Mouse (Mus musculus) adrenal gland, adult 2 months (tissue): ENCODE measurements around the gene Dcakd. TPM values are rescaled to one million over a fixed set of nuclear protein-coding genes. Genes with fewer than 3 reads are reported as not detected.
"Not testable (repeated sequence)": the region's sequence is repeated elsewhere in the genome, so short reads cannot be mapped to it uniquely, and the experiment has no call there.

Source experiments
- DNase-seq: peaks from one replicate; pipeline ENCODE4 v3.0.0; 2021
- polyA plus RNA-seq: library from polyadenylated mRNA; depleted of rRNA; stranded (reverse); fragments of >200 nt; gene quantifications from 2 replicates; pipeline ENCODE4 v1.2.3, GENCODE M21; 2012
- total RNA-seq, 2 experiments: library from RNA; stranded (reverse); gene quantifications; 2 replicates each; pipeline ENCODE4 v1.2.3; 2021

The Dcakd gene
- total and polyA plus RNA-seq, 3 experiments = 62.8 to 185 (median 79.5) TPM

DNA sequence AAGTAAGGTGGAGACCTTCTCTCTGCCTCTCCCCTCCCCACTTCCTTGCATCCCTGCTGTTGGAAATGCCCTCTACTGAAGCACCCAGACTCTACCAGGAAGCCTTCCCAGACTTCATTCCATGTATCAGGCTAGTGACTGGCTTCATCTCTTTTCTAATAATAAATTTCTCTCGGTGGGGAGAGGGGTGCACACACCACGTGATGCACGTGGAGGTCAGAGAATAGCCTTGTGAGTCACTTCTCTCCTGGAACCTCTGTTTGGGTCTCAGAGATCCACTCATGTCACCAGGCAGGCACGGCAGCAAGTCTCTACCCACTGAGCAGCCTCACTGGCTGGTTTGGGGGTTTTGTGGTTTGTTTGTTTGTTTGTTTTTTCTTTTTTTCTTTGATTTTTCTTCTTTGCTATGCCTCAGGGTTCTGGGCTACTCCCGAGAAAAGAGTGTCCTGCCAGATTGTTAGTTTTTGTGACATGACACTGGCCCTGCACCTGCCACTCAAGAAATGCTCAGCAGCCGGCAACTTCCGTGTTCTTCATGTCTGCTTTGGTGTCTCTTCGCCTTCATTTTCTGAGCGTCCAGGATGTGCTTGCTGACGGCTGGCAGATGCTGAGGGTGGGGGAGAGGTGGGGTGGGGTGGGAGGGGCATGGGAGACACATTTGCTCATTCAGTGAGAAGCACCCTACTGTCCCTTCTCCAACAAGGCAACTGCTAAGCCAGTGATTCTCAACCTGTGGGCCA, 46.8 kb downstream of the Dcakd start:
- DNase-seq = peak; percentile 73

DNA sequence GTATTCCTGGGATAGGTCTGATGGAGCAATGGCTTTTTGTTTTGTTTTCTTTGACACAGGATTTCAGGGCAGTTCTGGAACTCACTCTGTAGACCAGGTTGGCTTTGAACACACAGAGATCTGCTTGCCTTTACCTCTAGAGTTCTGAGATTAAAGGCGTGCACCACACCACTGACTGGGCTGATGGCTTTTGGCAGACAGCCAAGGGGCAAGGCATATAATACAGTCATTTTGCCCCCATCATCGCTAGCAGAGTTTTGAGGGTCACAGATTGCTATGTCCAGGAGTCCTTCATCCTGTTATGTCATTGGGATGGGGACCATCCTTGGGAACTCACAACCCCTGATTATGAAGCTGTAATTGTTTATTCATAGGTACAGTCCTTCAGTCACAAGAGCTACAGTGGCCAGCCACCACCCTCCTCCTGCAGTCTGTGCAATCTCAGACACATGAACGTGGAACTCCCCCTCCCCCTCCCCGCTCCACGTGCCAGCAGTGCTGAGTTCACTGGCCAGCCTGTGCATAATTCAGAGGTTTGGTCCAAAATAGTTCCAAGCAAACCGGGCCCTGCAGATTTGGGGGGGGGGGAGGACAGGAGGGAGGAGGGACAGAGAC, 50.0 kb downstream of the Dcakd start:
- DNase-seq = no peak

DNA sequence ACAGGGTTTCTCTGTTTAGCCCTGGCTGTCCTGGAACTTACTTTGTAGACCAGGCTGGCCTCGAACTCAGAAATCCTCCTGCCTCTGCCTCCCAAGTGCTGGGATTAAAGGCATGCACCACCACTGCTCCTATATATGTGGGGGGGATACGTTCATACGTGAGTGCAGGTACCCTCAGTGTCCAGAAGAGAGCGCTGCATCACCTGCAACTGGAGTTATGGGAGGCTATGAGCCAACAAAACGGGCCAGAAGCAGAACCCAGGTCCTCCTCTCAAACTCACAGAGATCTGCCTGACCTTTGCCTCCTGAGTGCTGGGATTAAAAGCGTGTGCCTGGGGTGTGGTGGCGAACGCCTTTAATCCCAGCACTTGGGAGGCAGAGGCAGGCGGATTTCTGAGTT, 52.2 kb downstream of the Dcakd start:
- DNase-seq = not testable (repeated sequence)

DNA sequence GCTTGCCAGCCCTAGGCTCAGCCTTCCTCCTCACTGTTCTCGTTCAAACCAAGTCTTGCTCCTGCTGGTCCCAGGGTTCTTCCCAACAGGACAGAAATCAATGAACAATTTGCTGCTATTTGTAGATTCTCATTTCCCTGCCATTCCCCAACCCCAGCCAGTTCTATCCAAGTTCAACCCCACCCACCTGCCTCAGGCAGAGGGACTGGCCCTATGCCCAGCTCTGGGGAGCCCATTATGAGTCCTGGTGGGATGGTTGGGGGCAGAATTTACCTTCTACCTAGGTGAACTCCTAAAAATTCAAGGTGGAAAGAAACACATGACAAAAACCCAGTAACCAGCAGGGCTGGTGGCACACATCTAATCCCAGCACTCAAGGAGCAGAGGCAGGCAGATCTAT, 55.8 kb downstream of the Dcakd start:
- DNase-seq = no peak

DNA sequence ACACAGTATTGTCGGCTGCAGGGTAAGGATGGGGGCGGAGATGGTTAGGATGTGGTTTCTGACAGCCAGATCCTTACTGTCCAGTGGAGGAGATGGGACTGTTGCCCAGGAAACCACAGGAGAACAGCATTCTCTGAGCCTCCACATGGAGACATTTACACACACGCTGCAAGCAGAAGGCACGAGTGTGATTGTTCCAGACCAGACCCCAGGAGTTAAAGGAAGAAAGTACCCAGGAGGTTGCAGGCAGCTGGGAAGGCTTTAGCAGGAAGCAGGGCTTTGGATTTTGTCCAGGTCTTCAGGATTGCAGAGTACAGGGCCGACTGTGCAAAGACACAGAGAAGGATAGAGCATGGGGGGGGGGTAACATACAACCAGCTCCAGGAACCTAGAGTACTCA, 56.5 kb downstream of the Dcakd start:
- DNase-seq = no peak

DNA sequence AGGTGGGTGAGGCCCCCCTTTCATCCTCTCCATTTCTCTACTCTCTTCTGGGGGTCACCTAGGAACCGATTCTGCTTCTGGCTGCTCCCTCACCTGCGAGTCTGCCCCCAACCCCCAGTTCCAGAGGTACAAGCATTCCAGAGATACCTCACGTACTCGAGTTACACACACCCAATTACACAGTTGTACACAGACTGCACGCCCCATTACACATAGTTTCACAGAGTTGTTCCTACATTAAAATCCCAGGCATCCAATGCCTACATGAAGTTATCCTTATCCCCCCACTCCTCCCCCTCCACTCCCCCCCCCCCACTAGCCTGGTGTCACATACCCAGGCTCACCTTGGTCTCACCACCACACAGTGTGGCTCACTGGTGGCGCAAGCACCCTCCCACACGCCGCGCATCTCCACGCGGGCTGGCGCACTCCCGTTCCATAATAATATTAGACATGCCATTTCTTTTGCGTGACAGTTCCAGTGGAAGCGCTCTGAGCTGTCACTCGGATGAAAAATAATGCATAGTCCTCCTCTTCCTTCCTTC, 63.5 kb downstream of the Dcakd start:
- DNase-seq = no peak

DNA sequence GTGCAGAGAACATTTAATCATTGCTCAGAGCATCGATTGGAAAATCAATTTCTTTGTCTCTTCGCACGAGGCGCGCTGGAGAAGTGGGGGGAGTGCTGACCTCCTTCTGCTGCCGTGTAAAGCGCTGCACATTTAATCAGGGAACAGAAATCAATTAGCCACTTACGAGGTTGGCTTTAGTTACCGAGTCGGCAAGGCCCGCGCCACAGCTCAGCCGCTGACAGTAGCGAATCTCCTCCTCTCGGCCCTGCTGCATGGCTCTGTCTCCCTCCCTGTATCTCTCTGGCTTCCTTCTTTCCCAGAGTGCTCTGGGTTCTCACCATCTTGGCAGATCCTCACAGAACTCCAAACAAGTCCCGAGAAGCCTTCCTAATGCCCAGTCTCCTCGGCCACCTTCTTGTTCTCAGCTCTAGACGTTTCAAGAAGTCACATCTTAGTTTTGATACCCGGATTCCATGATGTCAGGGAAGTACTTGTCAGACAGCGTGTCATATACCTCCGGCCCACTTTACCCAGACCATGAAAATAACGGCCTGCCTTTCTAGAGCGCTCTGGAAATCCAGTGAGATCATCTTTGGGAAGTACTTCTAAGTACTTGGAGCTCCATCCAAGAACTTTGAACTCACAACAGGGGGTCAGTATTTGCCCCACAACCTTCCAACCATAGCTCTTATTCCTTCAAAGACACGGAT, 64.1 kb downstream of the Dcakd start:
- DNase-seq = no peak

DNA sequence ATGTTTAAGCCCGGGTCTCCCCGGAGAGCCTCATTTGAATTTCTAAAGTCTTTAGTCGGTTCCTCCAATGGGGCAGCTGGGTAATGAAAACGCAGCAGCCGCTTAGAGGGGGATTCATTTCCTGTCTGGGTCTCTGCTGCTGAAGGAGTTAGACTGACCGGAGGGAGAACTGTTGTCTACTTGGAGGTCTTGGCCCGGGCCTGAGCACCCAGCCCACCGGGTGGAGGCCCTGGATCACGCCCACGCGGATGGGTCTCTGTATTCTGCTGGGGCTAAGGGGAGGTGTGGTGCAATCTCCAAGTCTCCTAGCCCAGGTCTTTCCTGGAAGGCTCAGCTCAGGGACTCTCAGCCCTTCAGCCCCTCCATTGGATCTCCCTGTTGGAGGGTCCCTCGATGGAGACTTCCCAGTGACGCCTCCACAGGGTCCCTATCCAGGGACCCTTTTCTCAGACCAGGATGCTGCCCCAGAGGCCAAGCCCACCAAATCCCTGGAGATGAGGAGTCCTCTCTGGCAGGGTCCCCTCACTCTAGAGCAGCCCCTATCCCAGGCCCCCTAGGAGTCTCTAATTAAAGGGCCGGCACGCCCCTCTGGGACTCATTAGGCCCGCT, 64.8 kb downstream of the Dcakd start:
- no peak for DNase-seq

DNA sequence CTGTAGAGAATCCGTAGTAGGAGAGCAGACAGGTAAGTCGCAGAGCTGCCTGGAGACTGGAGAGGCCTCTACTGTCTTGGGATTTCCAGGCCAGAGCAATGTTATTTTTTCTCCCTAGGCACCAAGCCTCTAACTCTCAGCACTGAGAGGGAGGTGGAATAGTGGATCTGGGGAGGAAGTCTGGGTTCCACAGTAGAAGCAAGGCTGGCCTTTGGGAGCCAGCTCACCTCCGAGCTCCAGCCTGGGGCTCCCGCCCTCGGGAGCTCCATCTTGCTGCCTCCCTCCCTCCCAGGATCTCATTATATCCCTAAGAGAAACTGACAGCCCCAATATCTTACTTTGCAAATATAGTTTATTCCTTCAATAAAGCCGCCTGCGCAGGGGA, 65.3 kb downstream of the Dcakd start:
- DNase-seq = no peak

DNA sequence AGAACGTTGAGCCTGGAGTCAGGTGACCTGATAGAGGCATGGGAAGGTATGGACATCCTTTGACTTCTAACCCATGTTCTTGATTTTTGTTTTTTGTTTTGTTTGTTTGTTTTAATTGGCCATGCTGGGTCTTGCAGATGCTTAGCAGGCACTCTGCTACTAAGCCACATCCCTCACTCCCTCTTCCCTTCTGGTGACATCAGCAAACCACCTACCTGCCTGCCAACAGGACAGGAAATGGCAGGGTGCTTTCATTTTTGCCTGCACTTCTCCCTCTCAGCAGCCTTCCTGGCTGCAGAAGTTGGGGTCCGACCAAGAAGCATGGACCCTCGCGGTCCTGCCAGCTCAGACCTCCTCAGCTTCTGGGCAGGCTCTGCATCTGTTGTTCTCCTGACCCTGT, 67.1 kb downstream of the Dcakd start:
- no peak for DNase-seq

DNA sequence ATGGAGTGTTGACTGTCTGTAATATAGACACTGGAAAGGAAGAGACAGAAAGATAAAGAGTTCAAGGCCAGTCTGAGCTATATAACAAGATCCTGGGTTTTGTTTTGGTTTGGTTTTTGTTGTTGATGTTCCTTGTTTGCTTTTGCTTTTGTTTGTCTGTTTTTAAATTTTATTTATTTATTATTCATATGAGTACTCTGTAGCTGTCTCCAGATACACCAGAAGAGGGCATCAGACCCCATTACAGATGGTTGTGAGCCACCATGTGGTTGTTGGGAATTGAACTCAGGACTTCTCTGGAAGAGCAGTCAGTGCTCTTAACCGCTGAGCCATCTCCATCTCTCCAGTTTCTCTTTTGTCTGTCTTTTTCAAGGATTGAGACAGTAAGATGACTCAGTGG, 69.3 kb downstream of the Dcakd start:
- DNase-seq = no peak

DNA sequence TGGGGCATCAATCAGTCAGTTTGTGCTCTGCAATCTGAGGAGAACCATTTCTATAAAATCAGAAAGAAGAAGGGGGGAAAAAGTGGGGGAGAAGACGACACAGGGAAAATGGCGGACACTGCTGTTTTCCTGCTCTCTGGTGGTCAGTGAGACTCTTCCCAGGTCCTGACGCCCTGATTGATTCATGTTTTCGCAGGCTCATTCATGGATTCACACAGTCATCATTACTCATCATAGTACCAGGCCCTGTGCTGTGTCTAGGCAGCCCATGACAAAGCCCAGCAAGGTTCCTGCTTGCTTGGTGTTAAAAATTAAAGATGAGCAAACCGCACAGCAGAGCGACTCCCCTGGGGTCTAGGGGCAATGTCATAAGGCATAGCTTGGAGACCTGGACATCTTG, 69.7 kb downstream of the Dcakd start:
- no peak for DNase-seq

DNA sequence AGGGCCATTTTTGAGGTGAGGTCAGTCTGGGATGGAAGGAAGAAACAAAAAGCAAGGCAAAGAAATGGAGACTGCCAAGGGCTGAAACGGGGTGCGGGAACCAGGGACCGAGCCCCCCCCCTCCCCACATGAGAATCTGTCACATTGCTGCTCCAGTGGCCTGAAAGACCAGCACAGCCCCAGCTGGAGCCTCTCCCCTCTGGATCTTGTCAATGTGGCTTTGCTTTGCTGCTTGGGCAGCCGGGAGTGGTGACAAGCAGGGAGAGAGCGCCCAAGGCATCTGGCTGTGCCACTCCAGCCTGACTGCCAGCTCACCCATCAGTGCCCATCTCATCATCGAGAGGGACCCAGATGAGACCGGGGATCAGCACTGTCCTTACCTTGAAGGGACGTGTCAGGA, 70.4 kb downstream of the Dcakd start:
- DNase-seq = no peak

DNA sequence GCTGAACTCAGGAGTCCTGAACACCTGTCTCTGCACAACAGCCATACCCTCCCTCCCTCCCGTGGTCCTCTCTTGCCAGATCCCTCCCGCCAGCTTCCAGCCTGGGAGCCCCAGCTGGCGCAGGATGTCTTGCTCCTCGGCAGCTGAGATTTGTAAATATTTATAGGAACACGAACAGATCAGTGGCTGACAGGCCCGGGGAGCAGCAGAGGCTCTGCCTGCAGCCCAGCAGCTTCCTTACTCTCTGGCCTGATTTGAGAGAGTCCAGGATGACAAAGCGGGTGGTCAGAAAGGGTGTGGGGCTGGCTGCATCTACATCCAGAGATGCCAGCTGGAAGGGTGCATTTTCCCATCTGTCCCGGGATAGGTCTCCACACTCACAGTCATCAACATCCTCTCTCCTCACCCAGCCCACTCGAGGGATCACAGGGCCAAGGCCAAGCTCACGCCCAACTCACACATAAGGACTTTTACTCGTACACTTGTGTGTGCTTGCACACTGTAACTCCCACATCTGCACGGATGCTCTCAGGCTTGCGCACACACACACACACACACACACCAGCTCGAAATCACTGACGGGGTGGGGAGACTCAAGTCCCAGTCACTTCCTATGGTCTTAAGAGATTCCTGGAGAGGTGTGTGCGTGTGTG, 71.0 kb downstream of the Dcakd start:
- DNase-seq = no peak

DNA sequence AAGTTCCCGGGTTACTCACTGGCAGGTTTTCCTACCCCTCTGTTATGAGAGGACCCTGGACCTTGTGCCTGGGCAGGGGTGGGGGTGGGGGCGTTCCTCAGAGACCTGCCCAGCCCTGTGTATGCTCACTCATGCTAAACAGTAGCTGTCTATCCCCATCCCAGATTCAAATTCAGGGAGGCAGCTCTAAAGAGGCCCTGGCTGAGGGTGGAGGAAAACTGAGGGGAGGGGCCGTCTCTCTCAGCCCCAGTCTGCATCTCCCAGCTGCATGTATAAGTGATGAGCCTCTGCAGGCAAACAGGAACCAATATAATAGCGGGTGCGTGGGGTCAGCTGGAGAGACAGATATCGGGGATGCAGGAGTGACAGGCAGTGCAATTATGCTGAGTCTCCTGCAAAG, 75.2 kb downstream of the Dcakd start:
- no peak for DNase-seq

DNA sequence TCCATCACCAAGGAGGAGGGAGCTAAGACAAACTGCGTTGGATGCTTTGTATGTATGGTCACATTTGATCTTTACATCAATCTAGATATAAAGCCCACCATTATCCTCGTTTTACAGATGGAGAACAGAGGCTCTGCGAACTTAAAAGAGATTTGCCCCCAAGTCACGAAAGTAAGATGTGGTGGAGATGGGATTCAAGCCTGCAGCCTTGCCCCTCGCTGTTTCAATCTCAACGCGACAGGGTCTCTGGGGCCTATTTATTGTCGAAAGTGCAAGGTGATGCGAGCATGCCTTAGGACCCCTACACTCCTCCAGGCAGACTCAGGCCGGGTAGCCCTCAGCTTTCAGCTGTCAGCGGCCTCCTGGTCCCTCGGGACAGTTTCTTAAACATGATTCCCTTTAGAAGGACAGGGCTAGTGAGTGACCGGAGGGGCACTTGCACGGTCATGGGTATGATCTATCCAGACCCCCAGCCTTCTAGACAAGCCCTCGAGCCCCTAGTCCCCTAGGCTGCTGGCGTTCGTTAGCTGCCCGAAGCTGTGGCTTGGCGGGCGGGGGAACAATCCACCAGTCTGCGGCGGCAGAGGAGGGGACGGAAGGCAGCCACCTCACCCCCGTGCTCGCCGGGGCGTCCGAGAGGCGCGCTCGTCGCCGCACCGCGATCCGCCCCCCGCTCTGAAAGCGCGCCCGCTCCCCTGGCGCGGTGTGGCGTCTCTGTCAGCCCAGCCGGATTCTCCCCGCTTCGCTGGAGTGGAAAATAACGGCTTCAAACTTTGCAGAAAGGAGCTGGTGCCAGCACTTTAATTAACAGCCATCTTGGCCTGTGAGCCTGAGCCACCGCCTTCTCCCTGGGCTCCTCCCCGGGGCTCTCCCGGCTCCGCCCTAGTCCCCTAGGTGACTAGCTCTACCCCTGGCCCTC, 79.8 kb downstream of the Dcakd start:
- DNase-seq = peak; percentile 65

DNA sequence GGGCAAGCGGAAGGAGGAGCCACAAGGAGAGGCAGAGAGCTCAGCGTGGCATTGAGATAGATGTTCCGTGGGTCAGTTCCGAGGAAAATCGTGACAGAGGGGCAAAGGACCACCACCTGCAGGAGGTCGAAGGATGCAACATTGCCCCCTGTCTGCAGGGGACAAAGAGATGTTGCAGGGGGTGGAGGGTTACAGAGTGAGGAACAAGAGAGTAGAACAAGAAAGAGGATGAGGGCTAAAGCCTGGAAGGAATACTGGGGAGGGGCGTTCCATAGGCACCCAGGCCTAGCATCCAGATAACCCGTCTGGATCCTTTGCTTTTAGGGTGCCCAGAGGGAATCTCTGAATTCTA, 81.2 kb downstream of the Dcakd start:
- no peak for DNase-seq

DNA sequence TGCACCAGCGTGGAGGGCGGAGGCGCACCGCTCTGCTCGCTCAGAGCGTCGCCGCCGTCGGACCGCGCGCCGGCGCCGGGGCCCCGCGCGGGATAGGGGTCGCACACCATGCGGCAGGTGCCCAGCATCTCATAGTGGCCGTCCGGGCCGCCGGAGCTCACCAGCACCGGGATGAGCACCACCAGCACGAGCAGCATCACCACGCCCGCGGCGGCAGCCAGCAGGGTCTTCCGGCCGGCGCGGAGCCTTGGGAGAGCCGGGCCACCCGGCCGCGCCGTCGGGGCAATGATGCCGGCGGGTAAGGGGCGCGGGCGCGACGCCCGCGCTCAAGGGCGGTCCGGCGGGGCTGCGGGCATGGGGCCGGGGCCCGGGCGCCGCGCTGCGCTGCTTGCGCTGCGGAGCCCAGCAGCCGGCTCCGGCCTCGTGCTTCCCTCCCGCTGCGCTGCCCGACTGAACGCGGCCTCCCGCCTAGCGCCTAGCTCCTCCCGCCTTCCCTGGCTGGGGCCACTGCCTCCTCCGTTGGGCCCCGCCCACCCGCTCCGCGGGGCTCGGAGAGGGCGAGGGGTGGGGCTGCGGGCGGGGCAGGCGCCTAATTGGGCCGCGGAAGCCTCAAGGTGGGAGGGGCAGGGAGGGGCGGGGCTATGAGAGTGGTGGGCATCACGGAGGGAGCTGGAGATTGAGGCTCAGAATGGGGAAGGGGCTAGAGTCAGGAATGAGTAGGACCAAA, 81.7 kb downstream of the Dcakd start, which contains the start of gene C1ql1:
Gene C1ql1, minus strand, starts transcription at position 424 of the 727 bp plus-strand sequence.
- DNase-seq = peak; percentile 94

DNA sequence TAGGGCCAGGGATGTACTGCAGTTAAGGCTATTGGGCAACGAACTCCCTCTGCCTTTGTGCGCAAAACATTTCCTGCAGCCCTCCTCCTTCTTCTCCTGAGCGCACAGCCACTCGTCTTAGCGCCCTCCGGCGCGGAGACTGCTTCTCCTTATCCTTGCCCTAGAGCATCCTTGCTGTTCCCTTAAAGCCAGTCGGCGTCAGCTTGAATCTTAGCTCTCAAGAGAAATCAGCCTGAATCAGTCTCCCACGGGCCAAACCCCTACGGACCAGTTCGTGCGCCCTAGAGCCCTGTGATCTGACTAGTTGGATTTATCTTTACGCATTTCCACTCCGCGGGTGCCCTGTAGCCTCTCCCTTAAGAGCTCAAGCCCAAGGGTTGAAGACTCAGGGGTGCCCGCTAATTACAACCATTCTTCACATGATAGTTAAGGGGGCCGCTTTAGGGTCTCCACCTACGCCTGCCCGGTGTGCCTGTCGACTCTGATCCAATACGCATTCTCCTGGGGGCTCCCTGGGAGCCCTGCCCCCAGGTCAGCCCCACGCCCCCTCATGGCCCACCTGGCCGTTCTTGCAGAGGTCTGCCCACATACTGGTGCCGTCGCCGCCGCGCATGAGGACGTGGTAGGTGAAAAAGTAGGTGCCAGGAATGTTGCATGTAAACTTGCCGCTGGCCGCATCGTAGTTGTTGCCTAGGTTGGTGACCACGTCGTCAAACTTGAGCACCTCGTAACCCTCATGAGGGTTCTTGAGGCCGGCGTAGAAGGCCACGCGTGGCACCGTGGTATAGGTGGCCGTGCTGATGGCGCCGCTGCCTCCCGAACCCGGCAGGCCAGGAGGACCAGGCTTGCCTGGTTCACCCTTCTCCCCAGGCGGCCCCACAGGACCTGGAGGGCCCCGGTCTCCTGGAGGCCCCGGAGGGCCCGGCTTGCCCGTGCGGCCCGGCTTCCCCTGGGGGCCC, 82.5 kb downstream of the Dcakd start:
- DNase-seq = no peak
